Mouse (Mus musculus): ENCODE measurements around the gene Lrrc8b. TPM values are rescaled to one million over a fixed set of nuclear protein-coding genes. Genes with fewer than 3 reads are reported as not detected.

Lrrc8b gene
- polyA plus RNA-seq, 1 experiment from 2014 or later: 8.1 TPM

GRCm38 (mm10) chr5:105410521-105411293 is 4.9 kb upstream of the Lrrc8b start:
- DNase-seq (ENCODE audit: extremely low spot score, low spot score): no peak
- H3K9me3 ChIP-seq: no peaks in the 10 kb centered on the region
- peaks cover 22% of the 10 kb centered on the region for H3K4me1 ChIP-seq
- no peaks in the 10 kb centered on the region for H3K36me3 ChIP-seq (replicated peaks)
- peaks cover 11% of the 10 kb centered on the region; the same call in 1 of the 2 replicates for H3K27me3 ChIP-seq (ENCODE audit: poor library complexity, severe bottlenecking)
- no peak overlapping the region for H3K27ac ChIP-seq
- H3K4me3 ChIP-seq: no peak overlapping the region
- WGBS: 71% methylated on average over 6 of the region's 6 CpGs

DNA sequence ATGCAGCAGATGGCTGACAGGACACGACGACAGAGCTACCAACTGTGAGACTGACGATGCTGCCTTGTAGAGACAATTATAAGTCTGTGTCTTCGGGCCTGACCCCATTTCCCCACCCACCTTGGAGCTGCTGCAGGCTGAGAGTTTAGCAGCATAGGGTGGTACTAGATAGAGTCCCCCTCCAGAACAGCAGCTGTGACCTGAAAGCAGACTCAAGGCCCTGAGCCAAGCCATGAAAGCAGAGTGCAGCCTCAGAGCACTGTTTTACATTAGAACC is 4.3 kb upstream of the Lrrc8b start:
- H3K4me1 ChIP-seq: peaks cover 27% of the 10 kb centered on the region
- no peak overlapping the region for H3K4me3 ChIP-seq
- peaks cover 11% of the 10 kb centered on the region; the same call in 1 of the 2 replicates for H3K27me3 ChIP-seq (ENCODE audit: poor library complexity, severe bottlenecking)
- H3K36me3 ChIP-seq (replicated peaks): no peaks in the 10 kb centered on the region
- 73% methylated on average over 4 of the region's 4 CpGs for WGBS
- H3K27ac ChIP-seq: 0 out of 2 replicates have a peak overlapping the region, but pooled peaks have one; percentile 48
- H3K9me3 ChIP-seq: no peaks in the 10 kb centered on the region
- DNase-seq (ENCODE audit: extremely low spot score, low spot score): no peak

DNA sequence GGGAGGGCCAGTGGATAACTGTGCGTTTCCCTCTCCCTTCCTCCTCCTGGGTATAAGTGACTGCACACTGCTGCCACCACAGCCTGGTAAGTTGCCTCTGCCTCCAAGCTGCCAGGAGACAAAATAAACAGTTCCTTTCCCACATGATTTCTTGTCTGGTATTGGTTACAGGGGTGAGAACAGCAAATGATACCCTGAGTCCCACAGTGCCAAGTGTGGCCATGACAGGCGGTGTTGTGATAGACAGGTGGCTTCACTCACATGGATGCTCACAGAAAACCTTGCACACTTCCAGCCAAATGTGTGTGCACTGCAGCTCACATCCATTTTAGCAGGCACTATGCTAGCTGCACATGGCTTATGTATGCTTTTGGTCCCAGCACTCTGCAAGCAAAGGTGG is 3.8 kb upstream of the Lrrc8b start:
- WGBS: 78% methylated on average over 2 of the region's 2 CpGs
- no peaks in the 10 kb centered on the region for H3K36me3 ChIP-seq (replicated peaks)

GRCm38 (mm10) chr5:105412634-105413033 is 2.9 kb upstream of the Lrrc8b start:
- peaks cover under 1% of the 10 kb centered on the region; the same call in 1 of the 2 replicates for H3K36me3 ChIP-seq (replicated peaks)
- no peak overlapping the region for H3K4me3 ChIP-seq
- peaks cover 11% of the 10 kb centered on the region; the same call in 1 of the 2 replicates for H3K27me3 ChIP-seq (ENCODE audit: poor library complexity, severe bottlenecking)
- WGBS: 87% methylated on average over 3 of the region's 3 CpGs
- H3K4me1 ChIP-seq: peaks cover 29% of the 10 kb centered on the region
- DNase-seq (ENCODE audit: extremely low spot score, low spot score): no peak
- H3K9me3 ChIP-seq: no peaks in the 10 kb centered on the region
- H3K27ac ChIP-seq: no peak overlapping the region

More for the DNA sequence above, 3.8 kb upstream of the Lrrc8b start:
- peaks cover 11% of the 10 kb centered on the region; the same call in 1 of the 2 replicates for H3K27me3 ChIP-seq (ENCODE audit: poor library complexity, severe bottlenecking)
- no peak overlapping the region for H3K4me3 ChIP-seq
- H3K9me3 ChIP-seq: no peaks in the 10 kb centered on the region
- peaks cover 29% of the 10 kb centered on the region for H3K4me1 ChIP-seq
- 0 out of 2 replicates have a peak overlapping the region, but pooled peaks have one; percentile 48 for H3K27ac ChIP-seq
- no peak for DNase-seq (ENCODE audit: extremely low spot score, low spot score)

- Histone ChIP-seq H3K36me3 (replicated peaks) (peaks cover 16% of the 10 kb centered on the region), H3K27me3 (ENCODE audit: poor library complexity, severe bottlenecking) (peaks cover 11% of the 10 kb centered on the region; the same call in 1 of the 2 replicates), H3K9me3 (peaks cover 8% of the 10 kb centered on the region), H3K4me1 (peaks cover 29% of the 10 kb centered on the region), H3K4me3 (peak overlapping the region; percentile 91), H3K27ac (peak overlapping the region; percentile 97)
- 83% methylated on average over 12 of the region's 12 CpGs for WGBS
- no peak for DNase-seq (ENCODE audit: extremely low spot score, low spot score)
Observed at GRCm38 (mm10) chr5:105414341-105415120, 1.0 kb upstream of the Lrrc8b start.

GRCm38 (mm10) chr5:105415951-105416675 is 538 bp downstream of the Lrrc8b start:
- Histone ChIP-seq H3K9me3 (peaks cover 8% of the 10 kb centered on the region), H3K27ac (peak overlapping the region; percentile 97), H3K4me1 (peaks cover 19% of the 10 kb centered on the region), H3K4me3 (peak overlapping the region; percentile 91), H3K36me3 (replicated peaks) (peaks cover 16% of the 10 kb centered on the region), H3K27me3 (ENCODE audit: poor library complexity, severe bottlenecking) (peaks cover 11% of the 10 kb centered on the region; the same call in 1 of the 2 replicates)
- 5% methylated on average over 36 of the region's 36 CpGs for WGBS
- peak; percentile 18 for DNase-seq (ENCODE audit: extremely low spot score, low spot score)

- Histone ChIP-seq H3K4me3 (no peak overlapping the region), H3K9me3 (peaks cover 8% of the 10 kb centered on the region), H3K27me3 (ENCODE audit: poor library complexity, severe bottlenecking) (peaks cover 11% of the 10 kb centered on the region; the same call in 1 of the 2 replicates), H3K27ac (no peak overlapping the region), H3K4me1 (peaks cover 16% of the 10 kb centered on the region), H3K36me3 (replicated peaks) (peaks cover 16% of the 10 kb centered on the region)
- DNase-seq (ENCODE audit: extremely low spot score, low spot score): no peak
- 81% methylated on average over 8 of the region's 8 CpGs for WGBS
Observed at GRCm38 (mm10) chr5:105417217-105417616, 1.6 kb downstream of the Lrrc8b start.

GRCm38 (mm10) chr5:105418364-105418763 is 2.8 kb downstream of the Lrrc8b start:
- H3K9me3 ChIP-seq: peaks cover 8% of the 10 kb centered on the region
- H3K4me1 ChIP-seq: peaks cover 16% of the 10 kb centered on the region
- peaks cover 16% of the 10 kb centered on the region for H3K36me3 ChIP-seq (replicated peaks)
- 94% methylated on average over 7 of the region's 7 CpGs for whole genome bisulfite sequencing
- no peak overlapping the region for H3K27ac ChIP-seq
- no peak for DNase-seq (ENCODE audit: extremely low spot score, low spot score)
- peaks cover 11% of the 10 kb centered on the region; the same call in 1 of the 2 replicates for H3K27me3 ChIP-seq (ENCODE audit: poor library complexity, severe bottlenecking)
- no peak overlapping the region for H3K4me3 ChIP-seq

DNA sequence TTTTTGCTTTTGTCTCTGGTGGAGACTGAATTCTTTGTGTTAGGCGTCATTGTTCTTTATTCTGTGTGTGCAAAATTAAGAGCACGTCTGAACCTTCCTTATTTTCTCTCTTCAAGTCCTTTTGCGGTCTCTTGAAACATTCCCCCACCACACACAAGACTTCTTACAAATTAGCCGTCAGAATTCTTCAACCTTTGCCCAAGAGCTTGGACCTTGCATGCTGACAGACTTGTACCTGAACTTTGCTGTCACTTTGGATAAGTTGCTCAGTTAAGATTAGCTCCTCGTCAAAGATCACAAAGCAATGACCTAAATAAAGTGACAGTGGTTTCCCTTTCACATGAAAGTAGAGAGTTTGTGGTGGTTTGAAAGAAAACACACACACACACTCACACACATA is 3.3 kb downstream of the Lrrc8b start:
- 93% methylated on average over 5 of the region's 5 CpGs for WGBS
- H3K4me3 ChIP-seq: no peak overlapping the region
- H3K27me3 ChIP-seq (ENCODE audit: poor library complexity, severe bottlenecking): peaks cover 10% of the 10 kb centered on the region; the same call in 1 of the 2 replicates
- peaks cover 8% of the 10 kb centered on the region for H3K9me3 ChIP-seq
- no peak for DNase-seq (ENCODE audit: extremely low spot score, low spot score)
- H3K27ac ChIP-seq: no peak overlapping the region
- peaks cover 16% of the 10 kb centered on the region for H3K36me3 ChIP-seq (replicated peaks)
- H3K4me1 ChIP-seq: peaks cover 16% of the 10 kb centered on the region

DNA sequence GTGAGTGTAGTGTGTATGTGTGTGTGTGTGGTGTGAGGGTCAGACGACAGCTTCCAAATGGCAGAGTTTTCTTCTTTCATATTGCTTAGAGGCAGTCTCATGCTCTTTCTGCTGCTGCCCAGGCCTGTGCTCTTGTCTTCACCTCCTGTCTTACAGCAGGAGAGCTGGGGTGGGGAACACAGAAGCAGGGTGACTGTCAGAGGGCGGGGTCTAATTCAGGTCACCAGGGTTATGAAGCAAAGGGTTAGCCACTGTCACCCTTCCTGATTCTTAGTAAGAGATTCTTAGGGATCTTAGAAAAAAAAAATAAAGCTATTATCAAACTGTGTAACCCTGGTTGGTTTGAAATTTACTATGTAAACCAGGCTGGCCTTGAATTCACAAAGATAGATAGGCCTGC is 10.0 kb downstream of the Lrrc8b start:
- Histone ChIP-seq H3K9me3 (peaks cover 15% of the 10 kb centered on the region), H3K27ac (no peak overlapping the region), H3K4me3 (no peak overlapping the region), H3K27me3 (ENCODE audit: poor library complexity, severe bottlenecking) (no peaks in the 10 kb centered on the region), H3K36me3 (replicated peaks) (peaks cover 20% of the 10 kb centered on the region), H3K4me1 (no peaks in the 10 kb centered on the region)
- 93% methylated on average over 2 of the region's 2 CpGs for WGBS
- DNase-seq (ENCODE audit: extremely low spot score, low spot score): no peak

GRCm38 (mm10) chr5:105427326-105427725 is 11.8 kb downstream of the Lrrc8b start:
- H3K9me3 ChIP-seq: peaks cover 15% of the 10 kb centered on the region
- H3K27ac ChIP-seq: no peak overlapping the region
- no peak overlapping the region for H3K4me3 ChIP-seq
- DNase-seq (ENCODE audit: extremely low spot score, low spot score): no peak
- H3K36me3 ChIP-seq (replicated peaks): peaks cover 24% of the 10 kb centered on the region
- 87% methylated on average over 7 of the region's 7 CpGs for WGBS
- no peaks in the 10 kb centered on the region for H3K4me1 ChIP-seq
- no peaks in the 10 kb centered on the region for H3K27me3 ChIP-seq (ENCODE audit: poor library complexity, severe bottlenecking)

- H3K4me3 ChIP-seq: no peak overlapping the region
- no peaks in the 10 kb centered on the region for H3K27me3 ChIP-seq (ENCODE audit: poor library complexity, severe bottlenecking)
- no peak overlapping the region for H3K27ac ChIP-seq
- 86% methylated on average over 12 of the region's 12 CpGs for WGBS
- H3K4me1 ChIP-seq: no peaks in the 10 kb centered on the region
- H3K9me3 ChIP-seq: peaks cover 15% of the 10 kb centered on the region
- DNase-seq (ENCODE audit: extremely low spot score, low spot score): no peak
- H3K36me3 ChIP-seq (replicated peaks): peaks cover 24% of the 10 kb centered on the region
Observed at GRCm38 (mm10) chr5:105428265-105428974, 12.8 kb downstream of the Lrrc8b start.
